Mouse (Mus musculus) hindbrain, postnatal 0 days (tissue): Measurements from ENCODE around the gene Mgat5. TPM values are rescaled to one million over a fixed set of nuclear protein-coding genes. Genes with fewer than 3 reads are reported as not detected.

Experiments used
- ATAC-seq: fragments of 200-750 bp; cut with Nextera tagmentation; 2 replicates; pipeline ENCODE4 v1.8.0; 2017; ENCODE audit warnings: mild to moderate bottlenecking, moderate TSS enrichment, moderate library complexity
- DNase-seq: peaks from one replicate; pipeline ENCODE4 v3.0.0-alpha.2; 2015; ENCODE audit warnings: low spot score
- H3K27ac ChIP-seq: fragments of 300-500 bp; sonication (generic); 2 replicates; pipeline ENCODE4 v1.5.1; 2014; ENCODE audit warnings: mild to moderate bottlenecking
- H3K27me3 ChIP-seq: fragments of 300-500 bp; sonication (generic); 2 replicates; pipeline ENCODE4 v1.6.1; 2014; ENCODE audit warnings: low read length, mixed read lengths; ENCODE audit not compliant: insufficient read depth
- H3K36me3 ChIP-seq: fragments of 300-500 bp; sonication (generic); 2 replicates; pipeline ENCODE4 v1.6.1; 2014; ENCODE audit warnings: low read length, mixed read lengths; ENCODE audit not compliant: insufficient read depth
- H3K4me1 ChIP-seq: fragments of 300-500 bp; sonication (generic); 2 replicates; pipeline ENCODE4 v1.6.1; 2014; ENCODE audit warnings: antibody characterized with exemption, low read length, mixed read lengths; ENCODE audit not compliant: insufficient read depth
- H3K4me2 ChIP-seq: fragments of 300-500 bp; sonication (generic); 2 replicates; pipeline ENCODE4 v1.6.1; 2014; ENCODE audit warnings: low read depth, mild to moderate bottlenecking, low read length, moderate library complexity, mixed read lengths
- H3K4me3 ChIP-seq: fragments of 300-500 bp; sonication (generic); 2 replicates; pipeline ENCODE4 v1.5.1; 2014; ENCODE audit warnings: low read length
- H3K9ac ChIP-seq: fragments of 300-500 bp; sonication (generic); replicated peaks from 2 replicates; pipeline ENCODE4 v1.6.1; 2014; ENCODE audit warnings: mild to moderate bottlenecking, low read length, moderate library complexity, mixed read lengths
- H3K9me3 ChIP-seq: fragments of 300-500 bp; sonication (generic); 2 replicates; pipeline ENCODE4 v1.6.1; 2016; ENCODE audit warnings: low read length, mixed read lengths
- CTCF ChIP-seq: IDR thresholded peaks from 2 replicates; pipeline ENCODE4 v1.5.1; 2016; ENCODE audit warnings: antibody characterized with exemption, control low read depth, low read depth
- WGBS: fragments of 180-500 bp; shearing (Covaris S2); extraction: QIAGEN DNeasy Blood & Tissue Kit; methylation state at CpG from one replicate; pipeline ENCODE4 v1.1.7; 2014; 5-methylcytosine and 5-hydroxymethylcytosine counted together
- polyA plus RNA-seq: library from polyadenylated mRNA; unstranded; fragments of >200 nt; fragmentation: Nextera tagmentation; extraction: Ambion mirVana; gene quantifications from 2 replicates; pipeline ENCODE4 v1.2.1, GENCODE M21; 2015
- total RNA-seq: library from RNA; depleted of rRNA; stranded (reverse); fragments of >200 nt; gene quantifications from 2 replicates; pipeline ENCODE4 v1.2.3, GENCODE M21; 2014

Gene Mgat5
- total and polyA plus RNA-seq, 2 experiments from 2014 or later = 14.8 to 49.3 TPM

- no peak overlapping the region for H3K27ac ChIP-seq
- H3K4me3 ChIP-seq = no peak overlapping the region
- DNase-seq (no peak), ATAC-seq (no peak)
- H3K9ac ChIP-seq = no peak overlapping the region
- H3K4me2 ChIP-seq = no peak overlapping the region
- no peaks in the 10 kb centered on the region for H3K36me3 ChIP-seq
- no peaks in the 10 kb centered on the region for H3K27me3 ChIP-seq
- no peaks in the 10 kb centered on the region for H3K9me3 ChIP-seq
- H3K4me1 ChIP-seq = peaks cover 11% of the 10 kb centered on the region; the same call in 1 of the 2 replicates
- WGBS = 55% methylated on average over 4 of the region's 4 CpGs
- TF ChIP-seq CTCF = no peak
These were observed 147.4 kb downstream of the Mgat5 start for GRCm38 (mm10) chr1:127352131-127352793.

GRCm38 (mm10) chr1:127353408-127353807, 148.6 kb downstream of the Mgat5 start:
- ATAC-seq (no peak), DNase-seq (no peak)
- no peak overlapping the region for H3K9ac ChIP-seq
- WGBS = 54% methylated on average over 9 of the region's 9 CpGs
- H3K36me3 ChIP-seq = no peaks in the 10 kb centered on the region
- H3K9me3 ChIP-seq = no peaks in the 10 kb centered on the region
- 0 out of 2 replicates have a peak overlapping the region, but pooled peaks have one; percentile 6 for H3K27ac ChIP-seq
- H3K4me1 ChIP-seq = peaks cover 7% of the 10 kb centered on the region; the same call in 1 of the 2 replicates
- TF ChIP-seq CTCF = no peak
- no peak overlapping the region for H3K4me2 ChIP-seq
- no peaks in the 10 kb centered on the region for H3K27me3 ChIP-seq
- no peak overlapping the region for H3K4me3 ChIP-seq

- no peak for DNase-seq
- TF ChIP-seq CTCF = no peak
- no peak for ATAC-seq
- Histone ChIP-seq H3K27me3 (no peaks in the 10 kb centered on the region), H3K4me1 (no peaks in the 10 kb centered on the region), H3K9me3 (no peaks in the 10 kb centered on the region), H3K27ac (no peak overlapping the region), H3K4me3 (no peak overlapping the region), H3K36me3 (no peaks in the 10 kb centered on the region), H3K9ac (no peak overlapping the region), H3K4me2 (no peak overlapping the region)
- WGBS = 82% methylated on average over 5 of the region's 5 CpGs
These were observed 149.3 kb downstream of the Mgat5 start for GRCm38 (mm10) chr1:127354152-127354551.

GRCm38 (mm10) chr1:127355034-127355433, 150.2 kb downstream of the Mgat5 start:
- DNase-seq = no peak
- 87% methylated on average over 3 of the region's 3 CpGs for WGBS
- no peaks in the 10 kb centered on the region for H3K4me1 ChIP-seq
- H3K4me3 ChIP-seq = no peak overlapping the region
- H3K4me2 ChIP-seq = no peak overlapping the region
- TF ChIP-seq CTCF = no peak
- H3K36me3 ChIP-seq = no peaks in the 10 kb centered on the region
- no peaks in the 10 kb centered on the region for H3K27me3 ChIP-seq
- no peak overlapping the region for H3K9ac ChIP-seq
- ATAC-seq = no peak
- H3K9me3 ChIP-seq = no peaks in the 10 kb centered on the region
- H3K27ac ChIP-seq = no peak overlapping the region

- H3K4me1 ChIP-seq = no peaks in the 10 kb centered on the region
- ATAC-seq = no peak
- H3K4me2 ChIP-seq = no peak overlapping the region
- H3K27ac ChIP-seq = no peak overlapping the region
- DNase-seq = no peak
- H3K36me3 ChIP-seq = no peaks in the 10 kb centered on the region
- no peaks in the 10 kb centered on the region for H3K27me3 ChIP-seq
- H3K4me3 ChIP-seq = no peak overlapping the region
- TF ChIP-seq CTCF = no peak
- no peak overlapping the region for H3K9ac ChIP-seq
- no peaks in the 10 kb centered on the region for H3K9me3 ChIP-seq
- 74% methylated on average over 7 of the region's 7 CpGs for WGBS
These were observed 158.8 kb downstream of the Mgat5 start for GRCm38 (mm10) chr1:127363638-127364037.

- no peak for TF ChIP-seq CTCF
- Histone ChIP-seq H3K9me3 (no peaks in the 10 kb centered on the region), H3K4me1 (no peaks in the 10 kb centered on the region), H3K27me3 (no peaks in the 10 kb centered on the region), H3K27ac (no peak overlapping the region), H3K36me3 (no peaks in the 10 kb centered on the region; the same call in 1 of the 2 replicates), H3K4me3 (no peak overlapping the region), H3K4me2 (no peak overlapping the region), H3K9ac (no peak overlapping the region)
- 87% methylated on average over 5 of the region's 5 CpGs for WGBS
- DNase-seq = no peak
- no peak for ATAC-seq
These were observed 160.9 kb downstream of the Mgat5 start for GRCm38 (mm10) chr1:127365706-127366105.

- no peak for TF ChIP-seq CTCF
- Histone ChIP-seq H3K27ac (no peak overlapping the region), H3K4me3 (no peak overlapping the region), H3K4me2 (no peak overlapping the region), H3K9me3 (no peaks in the 10 kb centered on the region), H3K36me3 (no peaks in the 10 kb centered on the region; the same call in 1 of the 2 replicates), H3K9ac (no peak overlapping the region), H3K27me3 (no peaks in the 10 kb centered on the region), H3K4me1 (no peaks in the 10 kb centered on the region)
- ATAC-seq = no peak
- 66% methylated on average over 10 of the region's 10 CpGs for WGBS
- no peak for DNase-seq
These were observed 161.3 kb downstream of the Mgat5 start for GRCm38 (mm10) chr1:127366111-127366510.
